Mouse (Mus musculus): Measurements from ENCODE around the gene Hrh2. TPM values are rescaled to one million over a fixed set of nuclear protein-coding genes. Genes with fewer than 3 reads are reported as not detected.

Hrh2 gene
- polyA plus RNA-seq, 1 experiment: 1.4 TPM

- WGBS: 11% methylated on average over 1 of the region's 1 CpGs
- DNase-seq: no peak
- no peak overlapping the region for H3K4me3 ChIP-seq (replicated peaks; ENCODE audit: extremely low read depth, low read depth, low read length)
- no peaks in the 10 kb centered on the region for H3K4me1 ChIP-seq (ENCODE audit: control insufficient read depth, insufficient read depth, low read length)
- TF ChIP-seq POLR2A (IDR thresholded peaks at IDR 0.05; ENCODE audit: borderline replicate concordance, extremely low read depth, low read depth, low read length) (no peak), CTCF (IDR thresholded peaks at IDR 0.05; ENCODE audit: insufficient read depth, low read length) (no peak)
Measured at GRCm38 (mm10) chr13:54160546-54160945, 31.4 kb upstream of the Hrh2 start.

DNA sequence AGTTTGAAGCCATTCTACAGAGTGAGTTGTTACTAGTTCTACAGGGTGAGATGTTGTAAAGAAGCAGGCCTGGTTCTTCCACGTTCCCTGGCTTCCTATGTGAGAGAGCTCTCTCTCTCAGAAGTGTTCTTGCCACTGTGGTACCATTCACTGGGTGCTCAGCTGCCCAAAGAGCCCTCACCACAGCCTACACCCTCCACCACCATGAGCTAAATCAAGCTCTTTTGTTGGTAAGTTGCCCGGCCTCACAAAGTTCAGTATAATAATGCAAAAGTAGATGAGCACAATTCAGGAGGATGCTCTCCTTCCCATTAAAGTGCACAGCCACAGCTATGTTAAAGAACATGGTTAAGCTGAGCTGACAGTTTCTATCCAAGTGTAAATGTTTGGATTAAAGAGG is 30.4 kb upstream of the Hrh2 start:
- Histone ChIP-seq H3K4me1 (ENCODE audit: control insufficient read depth, insufficient read depth, low read length) (no peaks in the 10 kb centered on the region), H3K4me3 (replicated peaks; ENCODE audit: extremely low read depth, low read depth, low read length) (no peak overlapping the region)
- DNase-seq: no peak
- 82% methylated on average over 2 of the region's 2 CpGs for WGBS
- TF ChIP-seq CTCF (IDR thresholded peaks at IDR 0.05; ENCODE audit: insufficient read depth, low read length): no peak
- TF ChIP-seq POLR2A (IDR thresholded peaks at IDR 0.05; ENCODE audit: borderline replicate concordance, extremely low read depth, low read depth, low read length): no peak

GRCm38 (mm10) chr13:54163363-54163762 is 28.6 kb upstream of the Hrh2 start:
- DNase-seq: no peak
- TF ChIP-seq CTCF (IDR thresholded peaks at IDR 0.05; ENCODE audit: insufficient read depth, low read length): no peak
- no peak for TF ChIP-seq POLR2A (IDR thresholded peaks at IDR 0.05; ENCODE audit: borderline replicate concordance, extremely low read depth, low read depth, low read length)
- Histone ChIP-seq H3K4me3 (replicated peaks; ENCODE audit: extremely low read depth, low read depth, low read length) (no peak overlapping the region), H3K4me1 (ENCODE audit: control insufficient read depth, insufficient read depth, low read length) (no peaks in the 10 kb centered on the region)
- 70% methylated on average over 8 of the region's 8 CpGs for WGBS

DNA sequence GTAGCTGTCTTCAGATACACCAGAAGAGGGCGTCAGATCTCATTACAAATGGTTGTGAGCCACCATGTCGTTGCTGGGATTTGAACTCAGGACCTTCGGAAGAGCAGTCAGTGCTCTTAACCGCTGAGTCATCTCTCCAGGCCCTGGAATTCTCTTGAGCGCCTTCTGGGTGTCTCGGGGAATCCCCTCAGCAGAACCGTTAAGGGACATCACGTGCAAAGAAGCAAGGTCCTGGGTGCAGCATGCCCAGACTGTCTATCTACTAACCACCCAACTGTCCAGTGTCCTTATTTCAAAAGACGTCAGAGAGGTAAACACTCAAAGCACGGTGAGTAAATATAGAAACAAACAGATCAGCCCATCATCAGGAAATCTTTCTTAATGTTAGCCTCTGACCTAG is 27.5 kb upstream of the Hrh2 start:
- H3K4me1 ChIP-seq (ENCODE audit: control insufficient read depth, insufficient read depth, low read length): no peaks in the 10 kb centered on the region
- H3K4me3 ChIP-seq (replicated peaks; ENCODE audit: extremely low read depth, low read depth, low read length): no peak overlapping the region
- TF ChIP-seq POLR2A (IDR thresholded peaks at IDR 0.05; ENCODE audit: borderline replicate concordance, extremely low read depth, low read depth, low read length) (no peak), CTCF (IDR thresholded peaks at IDR 0.05; ENCODE audit: insufficient read depth, low read length) (no peak)
- 73% methylated on average over 10 of the region's 10 CpGs for WGBS
- no peak for DNase-seq

- Histone ChIP-seq H3K4me1 (ENCODE audit: control insufficient read depth, insufficient read depth, low read length) (no peaks in the 10 kb centered on the region), H3K4me3 (replicated peaks; ENCODE audit: extremely low read depth, low read depth, low read length) (no peak overlapping the region)
- no peak for TF ChIP-seq CTCF (IDR thresholded peaks at IDR 0.05; ENCODE audit: insufficient read depth, low read length)
- no peak for TF ChIP-seq POLR2A (IDR thresholded peaks at IDR 0.05; ENCODE audit: borderline replicate concordance, extremely low read depth, low read depth, low read length)
- DNase-seq: no peak
- WGBS: 67% methylated on average over 6 of the region's 6 CpGs
Measured at GRCm38 (mm10) chr13:54165066-54165465, 26.9 kb upstream of the Hrh2 start.

DNA sequence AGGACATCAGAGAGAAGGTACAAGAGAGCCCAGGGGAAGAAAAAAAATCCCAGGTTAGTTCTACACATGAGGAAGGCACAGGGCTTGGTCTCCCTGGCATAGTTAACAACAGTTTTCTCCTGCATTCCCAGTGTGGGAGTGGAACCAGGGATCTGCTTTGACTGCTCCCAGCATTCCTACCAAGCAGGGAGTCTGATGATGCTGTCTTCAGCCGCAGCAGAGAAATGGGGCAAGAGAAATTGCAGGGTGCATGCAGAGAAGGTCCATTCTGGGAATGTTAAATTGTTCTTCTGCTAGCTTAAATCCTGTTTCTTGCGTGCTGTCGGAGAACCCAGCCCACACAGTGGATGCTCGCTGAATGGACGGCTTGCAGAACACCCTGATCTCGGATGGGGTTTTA is 26.2 kb upstream of the Hrh2 start:
- TF ChIP-seq CTCF (IDR thresholded peaks at IDR 0.05; ENCODE audit: insufficient read depth, low read length) (no peak), POLR2A (IDR thresholded peaks at IDR 0.05; ENCODE audit: borderline replicate concordance, extremely low read depth, low read depth, low read length) (no peak)
- DNase-seq: no peak
- Histone ChIP-seq H3K4me3 (replicated peaks; ENCODE audit: extremely low read depth, low read depth, low read length) (no peak overlapping the region), H3K4me1 (ENCODE audit: control insufficient read depth, insufficient read depth, low read length) (no peaks in the 10 kb centered on the region)
- 86% methylated on average over 6 of the region's 6 CpGs for WGBS

GRCm38 (mm10) chr13:54167036-54167435 is 24.9 kb upstream of the Hrh2 start:
- 86% methylated on average over 2 of the region's 2 CpGs for WGBS
- no peak overlapping the region for H3K4me3 ChIP-seq (replicated peaks; ENCODE audit: extremely low read depth, low read depth, low read length)
- TF ChIP-seq CTCF (IDR thresholded peaks at IDR 0.05; ENCODE audit: insufficient read depth, low read length): no peak
- TF ChIP-seq POLR2A (IDR thresholded peaks at IDR 0.05; ENCODE audit: borderline replicate concordance, extremely low read depth, low read depth, low read length): no peak
- H3K4me1 ChIP-seq (ENCODE audit: control insufficient read depth, insufficient read depth, low read length): no peaks in the 10 kb centered on the region
- DNase-seq: no peak

DNA sequence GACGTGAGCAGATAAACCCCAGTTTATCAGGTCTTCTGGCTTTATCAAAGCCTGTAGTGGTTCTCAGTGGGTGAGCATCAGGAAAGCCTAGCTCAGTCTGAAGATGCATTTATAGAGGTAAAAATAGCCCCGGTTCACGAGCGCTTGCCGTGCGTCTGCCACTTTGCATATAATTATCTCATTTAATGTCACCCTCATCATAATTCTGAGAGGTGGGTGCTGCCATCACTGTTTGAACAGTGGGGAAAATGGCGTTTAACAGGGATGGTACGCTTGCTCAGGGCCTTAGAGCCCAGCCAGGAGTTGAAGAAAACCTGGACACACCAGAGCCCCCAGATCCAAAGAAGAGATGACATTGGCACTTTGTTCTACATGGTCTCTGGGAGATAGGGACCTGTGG is 23.3 kb upstream of the Hrh2 start:
- WGBS: 91% methylated on average over 8 of the region's 8 CpGs
- Histone ChIP-seq H3K4me1 (ENCODE audit: control insufficient read depth, insufficient read depth, low read length) (no peaks in the 10 kb centered on the region), H3K4me3 (replicated peaks; ENCODE audit: extremely low read depth, low read depth, low read length) (no peak overlapping the region)
- no peak for DNase-seq
- TF ChIP-seq POLR2A (IDR thresholded peaks at IDR 0.05; ENCODE audit: borderline replicate concordance, extremely low read depth, low read depth, low read length): no peak
- no peak for TF ChIP-seq CTCF (IDR thresholded peaks at IDR 0.05; ENCODE audit: insufficient read depth, low read length)

- no peak for DNase-seq
- WGBS: 90% methylated on average over 6 of the region's 6 CpGs
- TF ChIP-seq POLR2A (IDR thresholded peaks at IDR 0.05; ENCODE audit: borderline replicate concordance, extremely low read depth, low read depth, low read length) (no peak), CTCF (IDR thresholded peaks at IDR 0.05; ENCODE audit: insufficient read depth, low read length) (no peak)
- Histone ChIP-seq H3K4me3 (replicated peaks; ENCODE audit: extremely low read depth, low read depth, low read length) (no peak overlapping the region), H3K4me1 (ENCODE audit: control insufficient read depth, insufficient read depth, low read length) (no peaks in the 10 kb centered on the region)
Measured at GRCm38 (mm10) chr13:54170288-54170687, 21.6 kb upstream of the Hrh2 start.

DNA sequence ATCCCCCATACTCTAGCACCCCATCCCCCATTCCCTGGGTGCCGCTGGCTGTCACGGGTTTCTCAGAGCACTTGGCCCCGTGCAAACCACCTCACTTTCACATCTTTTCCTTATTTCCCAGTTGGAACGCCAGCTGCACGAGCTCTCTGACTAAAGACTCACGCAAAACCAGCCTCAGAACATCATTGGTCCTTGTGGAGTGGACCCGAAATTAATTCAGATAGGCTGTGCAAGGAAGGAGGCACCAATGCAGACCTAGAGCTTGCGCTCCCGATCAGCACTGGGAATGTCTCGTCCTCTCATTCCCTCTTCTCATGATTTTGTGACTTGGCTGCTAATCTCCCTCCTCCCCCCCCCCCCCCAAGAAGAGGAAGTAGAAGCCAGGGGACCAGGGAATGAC is 20.6 kb upstream of the Hrh2 start:
- DNase-seq: no peak
- TF ChIP-seq CTCF (IDR thresholded peaks at IDR 0.05; ENCODE audit: insufficient read depth, low read length) (no peak), POLR2A (IDR thresholded peaks at IDR 0.05; ENCODE audit: borderline replicate concordance, extremely low read depth, low read depth, low read length) (no peak)
- 60% methylated on average over 10 of the region's 10 CpGs for WGBS
- no peaks in the 10 kb centered on the region for H3K4me1 ChIP-seq (ENCODE audit: control insufficient read depth, insufficient read depth, low read length)
- H3K4me3 ChIP-seq (replicated peaks; ENCODE audit: extremely low read depth, low read depth, low read length): no peak overlapping the region

Data from lung, adult 2 months (tissue).